Mouse (Mus musculus): ENCODE results near the gene Gan. TPM values are rescaled to one million over a fixed set of nuclear protein-coding genes. Genes with fewer than 3 reads are reported as not detected.

Gan gene
- total RNA-seq, 1 experiment: 7.9 TPM

GRCm38 (mm10) chr8:117222396-117222795, 64.5 kb downstream of the Gan start:
- H3K4me1 ChIP-seq (ENCODE audit: control insufficient read depth in 2 of 2, insufficient read depth in 2 of 2, low read length in 2 of 2, poor library complexity in 1 of 2): peaks cover 0 to 4% of the 10 kb centered on the region in 2 experiments; a peak in 1 of 4 replicates
- H3K36me3 ChIP-seq (ENCODE audit: control insufficient read depth, insufficient read depth, low read length, poor library complexity, severe bottlenecking): no peaks in the 10 kb centered on the region
- H3K27ac ChIP-seq (ENCODE audit: insufficient read depth, low read depth, low read length, poor library complexity, severe bottlenecking): no peak overlapping the region
- in situ Hi-C loops (cut with MboI; ENCODE audit: low sequenced_read_pairs in 2 of 2, unreplicated experiment in 2 of 2): loop anchor here (10.0 to 25.0 kb wide), 2 partner anchors 240 to 252 kb away; no protein-coding TSS in a partner anchor
- no peak overlapping the region for H3K9ac ChIP-seq (ENCODE audit: insufficient read depth, low read depth, low read length, poor library complexity, severe bottlenecking)
- no peak overlapping the region for H3K4me3 ChIP-seq (ENCODE audit: insufficient read depth in 1 of 2, low read depth in 1 of 2, low read length in 2 of 2, poor library complexity in 1 of 2, severe bottlenecking in 1 of 2)
- no peaks in the 10 kb centered on the region for H3K9me3 ChIP-seq (ENCODE audit: control insufficient read depth, insufficient read depth, low read depth, low read length)
- DNase-seq (ENCODE audit: low read depth, low spot score): no peak
- TF ChIP-seq ZNF384 (IDR thresholded peaks at IDR 0.05; ENCODE audit: low read depth, low read length) (no peak), HCFC1 (IDR thresholded peaks at IDR 0.05; ENCODE audit: borderline replicate concordance, insufficient read depth, low read length) (no peak), MAFK (IDR thresholded peaks at IDR 0.05; ENCODE audit: insufficient read depth, low read depth, low read length) (no peak), ZC3H11A (IDR thresholded peaks at IDR 0.05; ENCODE audit: borderline replicate concordance, low read depth, low read length) (no peak), CHD2 (IDR thresholded peaks at IDR 0.05; ENCODE audit: low read depth, low read length) (no peak)

GRCm38 (mm10) chr8:117224630-117225029, 66.7 kb downstream of the Gan start:
- peak; percentile 78 for DNase-seq (ENCODE audit: low read depth, low spot score)
- H3K4me3 ChIP-seq (ENCODE audit: insufficient read depth in 1 of 2, low read depth in 1 of 2, low read length in 2 of 2, poor library complexity in 1 of 2, severe bottlenecking in 1 of 2): peak overlapping the region in 1 of 2 experiments; percentile 15; a peak in 1 of 4 replicates
- in situ Hi-C loops (cut with MboI; ENCODE audit: low sequenced_read_pairs in 2 of 2, unreplicated experiment in 2 of 2): loop anchor here (10.0 to 25.0 kb wide), 2 partner anchors 238 to 250 kb away; no protein-coding TSS in a partner anchor

GRCm38 (mm10) chr8:117226306-117226705, 68.4 kb downstream of the Gan start:
- in situ Hi-C loops (cut with MboI; ENCODE audit: low sequenced_read_pairs in 2 of 2, unreplicated experiment in 2 of 2): loop anchor here in 1 of 2 experiments (10.0 kb wide), 1 partner anchor 248 kb away; no protein-coding TSS in a partner anchor
- no peak overlapping the region for H3K9ac ChIP-seq (ENCODE audit: insufficient read depth, low read depth, low read length, poor library complexity, severe bottlenecking)
- H3K4me3 ChIP-seq (ENCODE audit: insufficient read depth in 1 of 2, low read depth in 1 of 2, low read length in 2 of 2, poor library complexity in 1 of 2, severe bottlenecking in 1 of 2): no peak overlapping the region
- DNase-seq (ENCODE audit: low read depth, low spot score): no peak
- no peak overlapping the region for H3K27ac ChIP-seq (ENCODE audit: insufficient read depth, low read depth, low read length, poor library complexity, severe bottlenecking)
- no peaks in the 10 kb centered on the region for H3K9me3 ChIP-seq (ENCODE audit: control insufficient read depth, insufficient read depth, low read depth, low read length)
- H3K4me1 ChIP-seq (ENCODE audit: control insufficient read depth in 2 of 2, insufficient read depth in 2 of 2, low read length in 2 of 2, poor library complexity in 1 of 2): 0 out of 4 replicates have a peak, but pooled peaks cover 0 to 3% of the 10 kb centered on the region in 2 experiments
- no peaks in the 10 kb centered on the region for H3K36me3 ChIP-seq (ENCODE audit: control insufficient read depth, insufficient read depth, low read length, poor library complexity, severe bottlenecking)
- TF ChIP-seq ZNF384 (IDR thresholded peaks at IDR 0.05; ENCODE audit: low read depth, low read length): no peak
- no peak for TF ChIP-seq ZC3H11A (IDR thresholded peaks at IDR 0.05; ENCODE audit: borderline replicate concordance, low read depth, low read length)
- TF ChIP-seq CHD2 (IDR thresholded peaks at IDR 0.05; ENCODE audit: low read depth, low read length): no peak
- TF ChIP-seq MAFK (IDR thresholded peaks at IDR 0.05; ENCODE audit: insufficient read depth, low read depth, low read length): no peak

More at GRCm38 (mm10) chr8:117224630-117225029, 66.7 kb downstream of the Gan start:
- TF ChIP-seq ZC3H11A (IDR thresholded peaks at IDR 0.05; ENCODE audit: borderline replicate concordance, low read depth, low read length): peak; percentile 91
- no peak for TF ChIP-seq MAFK (IDR thresholded peaks at IDR 0.05; ENCODE audit: insufficient read depth, low read depth, low read length)
- TF ChIP-seq HCFC1 (IDR thresholded peaks at IDR 0.05; ENCODE audit: borderline replicate concordance, insufficient read depth, low read length): no peak
- TF ChIP-seq CHD2 (IDR thresholded peaks at IDR 0.05; ENCODE audit: low read depth, low read length): no peak
- no peak for TF ChIP-seq ZNF384 (IDR thresholded peaks at IDR 0.05; ENCODE audit: low read depth, low read length)
- Histone ChIP-seq H3K27ac (ENCODE audit: insufficient read depth, low read depth, low read length, poor library complexity, severe bottlenecking) (no peak overlapping the region), H3K36me3 (ENCODE audit: control insufficient read depth, insufficient read depth, low read length, poor library complexity, severe bottlenecking) (no peaks in the 10 kb centered on the region), H3K9me3 (ENCODE audit: control insufficient read depth, insufficient read depth, low read depth, low read length) (no peaks in the 10 kb centered on the region), H3K4me1 (ENCODE audit: control insufficient read depth in 2 of 2, insufficient read depth in 2 of 2, low read length in 2 of 2, poor library complexity in 1 of 2) (peaks cover 0 to 4% of the 10 kb centered on the region in 2 experiments; a peak in 1 of 4 replicates), H3K9ac (ENCODE audit: insufficient read depth, low read depth, low read length, poor library complexity, severe bottlenecking) (peak overlapping the region; percentile 70; the same call in 1 of the 2 replicates)

- Histone ChIP-seq H3K4me1 (ENCODE audit: control insufficient read depth in 2 of 2, insufficient read depth in 2 of 2, low read length in 2 of 2, poor library complexity in 1 of 2) (0 out of 4 replicates have a peak, but pooled peaks cover 0 to 3% of the 10 kb centered on the region in 2 experiments), H3K36me3 (ENCODE audit: control insufficient read depth, insufficient read depth, low read length, poor library complexity, severe bottlenecking) (no peaks in the 10 kb centered on the region), H3K27ac (ENCODE audit: insufficient read depth, low read depth, low read length, poor library complexity, severe bottlenecking) (no peak overlapping the region), H3K9ac (ENCODE audit: insufficient read depth, low read depth, low read length, poor library complexity, severe bottlenecking) (no peak overlapping the region), H3K4me3 (ENCODE audit: insufficient read depth in 1 of 2, low read depth in 1 of 2, low read length in 2 of 2, poor library complexity in 1 of 2, severe bottlenecking in 1 of 2) (no peak overlapping the region), H3K9me3 (ENCODE audit: control insufficient read depth, insufficient read depth, low read depth, low read length) (no peaks in the 10 kb centered on the region)
- no peak for DNase-seq (ENCODE audit: low read depth, low spot score)
- in situ Hi-C loops (cut with MboI; ENCODE audit: low sequenced_read_pairs in 2 of 2, unreplicated experiment in 2 of 2): loop anchor here in 1 of 2 experiments (10.0 kb wide), 1 partner anchor 247 kb away; no protein-coding TSS in a partner anchor
- TF ChIP-seq ZNF384 (IDR thresholded peaks at IDR 0.05; ENCODE audit: low read depth, low read length): no peak
- no peak for TF ChIP-seq MAFK (IDR thresholded peaks at IDR 0.05; ENCODE audit: insufficient read depth, low read depth, low read length)
- TF ChIP-seq CHD2 (IDR thresholded peaks at IDR 0.05; ENCODE audit: low read depth, low read length): no peak
- no peak for TF ChIP-seq ZC3H11A (IDR thresholded peaks at IDR 0.05; ENCODE audit: borderline replicate concordance, low read depth, low read length)
- TF ChIP-seq HCFC1 (IDR thresholded peaks at IDR 0.05; ENCODE audit: borderline replicate concordance, insufficient read depth, low read length): no peak
Measured at GRCm38 (mm10) chr8:117227339-117227738, 69.4 kb downstream of the Gan start.
